Mouse (Mus musculus) heart, embryonic 15.5 days (tissue): ENCODE measurements at regions not wholly inside any gene's neighbourhood (a gene's known extent, or its start where the extent isn't known, plus 50 kb on each side); places are given as distances from the start of the nearest gene placed in this dataset.
A peak's percentile ranks its signal among the peaks of the same experiment; 100 is the strongest.

ENCODE experiments used
- ATAC-seq: fragments of 200-750 bp; cut with Nextera tagmentation; replicated peaks from 2 replicates; pipeline ENCODE4 v1.8.0; 2017; ENCODE audit warnings: low read depth, moderate TSS enrichment; ENCODE audit not compliant: insufficient number of reproducible peaks, insufficient read depth, low FRiP score
- H3K27ac ChIP-seq: fragments of 300-500 bp; sonication (generic); 2 replicates; pipeline ENCODE4 v1.5.1; 2015; ENCODE audit warnings: mild to moderate bottlenecking, inconsistent platforms
- H3K27me3 ChIP-seq: fragments of 300-500 bp; sonication (generic); 2 replicates; pipeline ENCODE4 v1.6.1; 2015; ENCODE audit warnings: inconsistent platforms
- H3K36me3 ChIP-seq: fragments of 300-500 bp; sonication (generic); 2 replicates; pipeline ENCODE4 v1.6.1; 2015; ENCODE audit warnings: mild to moderate bottlenecking, inconsistent platforms
- H3K4me1 ChIP-seq: fragments of 300-500 bp; sonication (generic); replicated peaks from 2 replicates; pipeline ENCODE4 v1.6.1; 2015; ENCODE audit warnings: inconsistent platforms
- H3K4me2 ChIP-seq: fragments of 300-500 bp; sonication (generic); 2 replicates; pipeline ENCODE4 v1.6.1; 2015; ENCODE audit warnings: inconsistent platforms, mild to moderate bottlenecking, moderate library complexity
- H3K4me3 ChIP-seq: fragments of 300-500 bp; sonication (generic); 2 replicates; pipeline ENCODE4 v1.5.1; 2015; ENCODE audit warnings: mild to moderate bottlenecking, inconsistent platforms
- H3K9ac ChIP-seq: fragments of 300-500 bp; sonication (generic); 2 replicates; pipeline ENCODE4 v1.6.1; 2015; ENCODE audit warnings: mild to moderate bottlenecking, inconsistent platforms
- H3K9me3 ChIP-seq: fragments of 300-500 bp; sonication (generic); replicated peaks from 2 replicates; pipeline ENCODE4 v1.6.1; 2016; ENCODE audit warnings: inconsistent platforms
- WGBS: fragments of 180-500 bp; shearing (Covaris S2); methylation state at CpG from one replicate; pipeline ENCODE4 v1.1.7; 2015; ENCODE audit warnings: mixed read lengths; 5-methylcytosine and 5-hydroxymethylcytosine counted together

- Histone ChIP-seq H3K36me3 (no peaks in the 10 kb centered on the region), H3K4me2 (no peak overlapping the region), H3K9me3 (no peaks in the 10 kb centered on the region), H3K27ac (no peak overlapping the region), H3K4me1 (peaks cover 6% of the 10 kb centered on the region), H3K4me3 (no peak overlapping the region), H3K9ac (no peak overlapping the region), H3K27me3 (no peaks in the 10 kb centered on the region)
- ATAC-seq: no peak
- WGBS: 71% methylated on average over 11 of the region's 11 CpGs
Observed at GRCm38 (mm10) chr13:47298010-47298409, 175.6 kb downstream of the Rnf144b start.

- 59% methylated on average over 2 of the region's 2 CpGs for WGBS
- H3K4me3 ChIP-seq: no peak overlapping the region
Observed at GRCm38 (mm10) chr13:47300486-47300885, 178.0 kb downstream of the Rnf144b start.

GRCm38 (mm10) chr13:47301070-47301469 is 178.6 kb downstream of the Rnf144b start:
- ATAC-seq: no peak
- Histone ChIP-seq H3K4me2 (no peak overlapping the region), H3K9me3 (no peaks in the 10 kb centered on the region), H3K4me1 (no peaks in the 10 kb centered on the region), H3K4me3 (no peak overlapping the region), H3K36me3 (no peaks in the 10 kb centered on the region), H3K9ac (no peak overlapping the region), H3K27me3 (no peaks in the 10 kb centered on the region), H3K27ac (no peak overlapping the region)
- WGBS: 58% methylated on average over 3 of the region's 3 CpGs

More at GRCm38 (mm10) chr13:47300486-47300885, 178.0 kb downstream of the Rnf144b start:
- Histone ChIP-seq H3K27me3 (no peaks in the 10 kb centered on the region), H3K9me3 (no peaks in the 10 kb centered on the region), H3K4me1 (no peaks in the 10 kb centered on the region), H3K27ac (no peak overlapping the region), H3K9ac (no peak overlapping the region), H3K4me2 (no peak overlapping the region), H3K36me3 (no peaks in the 10 kb centered on the region)
- ATAC-seq: no peak

- Histone ChIP-seq H3K27ac (no peak overlapping the region), H3K4me1 (no peaks in the 10 kb centered on the region), H3K27me3 (no peaks in the 10 kb centered on the region), H3K9ac (no peak overlapping the region), H3K4me3 (no peak overlapping the region), H3K36me3 (no peaks in the 10 kb centered on the region), H3K4me2 (no peak overlapping the region), H3K9me3 (no peaks in the 10 kb centered on the region)
- no peak for ATAC-seq
- WGBS: 85% methylated on average over 6 of the region's 6 CpGs
Observed at GRCm38 (mm10) chr13:47309492-47309891, 187.0 kb downstream of the Rnf144b start.

- Histone ChIP-seq H3K4me2 (no peak overlapping the region), H3K27ac (no peak overlapping the region), H3K4me1 (no peaks in the 10 kb centered on the region), H3K36me3 (no peaks in the 10 kb centered on the region), H3K9me3 (no peaks in the 10 kb centered on the region), H3K9ac (no peak overlapping the region), H3K4me3 (no peak overlapping the region), H3K27me3 (no peaks in the 10 kb centered on the region)
- 66% methylated on average over 7 of the region's 7 CpGs for WGBS
- ATAC-seq: no peak
Observed at GRCm38 (mm10) chr13:47310751-47311202, 188.3 kb downstream of the Rnf144b start.

GRCm38 (mm10) chr13:47319549-47319948 is 197.1 kb downstream of the Rnf144b start:
- no peak overlapping the region for H3K4me2 ChIP-seq
- no peaks in the 10 kb centered on the region for H3K27me3 ChIP-seq
- H3K27ac ChIP-seq: no peak overlapping the region
- H3K4me3 ChIP-seq: no peak overlapping the region
- peaks cover 4% of the 10 kb centered on the region; the same call in 1 of the 2 replicates for H3K4me1 ChIP-seq
- H3K9ac ChIP-seq: no peak overlapping the region
- no peaks in the 10 kb centered on the region for H3K9me3 ChIP-seq
- no peaks in the 10 kb centered on the region for H3K36me3 ChIP-seq
- WGBS: 38% methylated on average over 8 of the region's 8 CpGs
- no peak for ATAC-seq

- H3K27ac ChIP-seq: no peak overlapping the region
- 78% methylated on average over 1 of the region's 1 CpGs for WGBS
- no peak overlapping the region for H3K4me3 ChIP-seq
- no peaks in the 10 kb centered on the region for H3K36me3 ChIP-seq
- H3K27me3 ChIP-seq: no peaks in the 10 kb centered on the region
- no peak for ATAC-seq
- no peak overlapping the region for H3K4me2 ChIP-seq
- H3K9ac ChIP-seq: no peak overlapping the region
- no peaks in the 10 kb centered on the region for H3K9me3 ChIP-seq
- peaks cover 4% of the 10 kb centered on the region; the same call in 1 of the 2 replicates for H3K4me1 ChIP-seq
Observed at GRCm38 (mm10) chr13:47321876-47322275, 199.4 kb downstream of the Rnf144b start.

GRCm38 (mm10) chr13:47335996-47336684 is 213.7 kb downstream of the Rnf144b start:
- Histone ChIP-seq H3K27me3 (no peaks in the 10 kb centered on the region), H3K27ac (no peak overlapping the region), H3K4me2 (no peak overlapping the region)

GRCm38 (mm10) chr13:47336865-47337441 is 214.5 kb downstream of the Rnf144b start:
- Histone ChIP-seq H3K36me3 (no peaks in the 10 kb centered on the region), H3K27ac (no peak overlapping the region), H3K9me3 (no peaks in the 10 kb centered on the region), H3K4me2 (no peak overlapping the region), H3K4me1 (peaks cover 3% of the 10 kb centered on the region; the same call in 1 of the 2 replicates), H3K27me3 (no peaks in the 10 kb centered on the region), H3K4me3 (no peak overlapping the region), H3K9ac (no peak overlapping the region)
- 82% methylated on average over 15 of the region's 15 CpGs for WGBS
- no peak for ATAC-seq

More at GRCm38 (mm10) chr13:47335996-47336684, 213.7 kb downstream of the Rnf144b start:
- 41% methylated on average over 16 of the region's 16 CpGs for WGBS
- H3K36me3 ChIP-seq: no peaks in the 10 kb centered on the region
- H3K4me3 ChIP-seq: no peak overlapping the region
- H3K9me3 ChIP-seq: no peaks in the 10 kb centered on the region
- no peak overlapping the region for H3K9ac ChIP-seq
- peaks cover 3% of the 10 kb centered on the region; the same call in 1 of the 2 replicates for H3K4me1 ChIP-seq
- ATAC-seq: peak; percentile 35; the same call in 1 of the 2 replicates

GRCm38 (mm10) chr13:47339411-47339810 is 217.0 kb downstream of the Rnf144b start:
- Histone ChIP-seq H3K27me3 (no peaks in the 10 kb centered on the region), H3K4me2 (no peak overlapping the region), H3K27ac (no peak overlapping the region), H3K4me1 (peaks cover 3% of the 10 kb centered on the region; the same call in 1 of the 2 replicates), H3K9ac (no peak overlapping the region), H3K4me3 (no peak overlapping the region), H3K9me3 (no peaks in the 10 kb centered on the region), H3K36me3 (no peaks in the 10 kb centered on the region)
- 70% methylated on average over 5 of the region's 5 CpGs for WGBS
- no peak for ATAC-seq

- Histone ChIP-seq H3K9me3 (no peaks in the 10 kb centered on the region), H3K27me3 (no peaks in the 10 kb centered on the region), H3K36me3 (no peaks in the 10 kb centered on the region), H3K27ac (no peak overlapping the region), H3K9ac (no peak overlapping the region), H3K4me1 (no peaks in the 10 kb centered on the region), H3K4me3 (no peak overlapping the region), H3K4me2 (no peak overlapping the region)
- ATAC-seq: no peak
- WGBS: 89% methylated on average over 1 of the region's 1 CpGs
Observed at GRCm38 (mm10) chr13:47342361-47342760, 219.9 kb downstream of the Rnf144b start.

GRCm38 (mm10) chr13:47345576-47345975 is 223.1 kb downstream of the Rnf144b start:
- ATAC-seq: no peak
- 33% methylated on average over 9 of the region's 9 CpGs for WGBS
- Histone ChIP-seq H3K4me1 (no peaks in the 10 kb centered on the region), H3K4me3 (no peak overlapping the region), H3K36me3 (no peaks in the 10 kb centered on the region), H3K27ac (no peak overlapping the region), H3K9ac (no peak overlapping the region), H3K9me3 (no peaks in the 10 kb centered on the region), H3K27me3 (peaks cover 2% of the 10 kb centered on the region; the same call in 1 of the 2 replicates), H3K4me2 (no peak overlapping the region)
